Mouse (Mus musculus) Patski (cell line): ENCODE results near the gene Sfmbt1. TPM values are rescaled to one million over a fixed set of nuclear protein-coding genes. Genes with fewer than 3 reads are reported as not detected.

Source experiments
- ATAC-seq: fragments of 100-300 bp; one replicate; pipeline ENCODE4 v1.8.0; 2021
- CTCF ChIA-PET: fragments of 350-600 bp; sonication (Branson Sonifier 250); formaldehyde crosslinking; loops from one replicate; lab custom pipeline; 2022; ENCODE audit warnings: inconsistent platforms; lab: Charles Lee
- POLR2A ChIA-PET: fragments of 350-600 bp; sonication (Branson Sonifier 250); formaldehyde crosslinking; loops from one replicate; lab custom pipeline; 2022; ENCODE audit warnings: antibody characterized with exemption, inconsistent platforms; lab: Charles Lee
- DNase-seq: peaks from one replicate; pipeline ENCODE4 v3.0.0-alpha.2; 2011; ENCODE audit warnings: low read depth, low spot score
- H3K27me3 ChIP-seq: fragments of 371-371 bp; one replicate; pipeline ENCODE4 v1.5.1; 2021
- CTCF ChIP-seq: fragments of 100-300 bp; IDR thresholded peaks from one replicate; pipeline ENCODE4 v1.5.1; 2021
- in situ Hi-C: fragments of 300-500 bp; cut with MboI; formaldehyde crosslinking; loops from 3 replicates; pipeline ENCODE4 v1.11.1; 2018; ENCODE audit warnings: low pct_unique_long_range_greater_than_20kb, mixed read lengths
- polyA plus RNA-seq: library from polyadenylated mRNA; unstranded; gene quantifications from one replicate; pipeline ENCODE4 v1.2.3, GENCODE M21; 2021

The Sfmbt1 gene
- polyA plus RNA-seq, 1 experiment from 2014 or later, result 14.8 TPM

DNA sequence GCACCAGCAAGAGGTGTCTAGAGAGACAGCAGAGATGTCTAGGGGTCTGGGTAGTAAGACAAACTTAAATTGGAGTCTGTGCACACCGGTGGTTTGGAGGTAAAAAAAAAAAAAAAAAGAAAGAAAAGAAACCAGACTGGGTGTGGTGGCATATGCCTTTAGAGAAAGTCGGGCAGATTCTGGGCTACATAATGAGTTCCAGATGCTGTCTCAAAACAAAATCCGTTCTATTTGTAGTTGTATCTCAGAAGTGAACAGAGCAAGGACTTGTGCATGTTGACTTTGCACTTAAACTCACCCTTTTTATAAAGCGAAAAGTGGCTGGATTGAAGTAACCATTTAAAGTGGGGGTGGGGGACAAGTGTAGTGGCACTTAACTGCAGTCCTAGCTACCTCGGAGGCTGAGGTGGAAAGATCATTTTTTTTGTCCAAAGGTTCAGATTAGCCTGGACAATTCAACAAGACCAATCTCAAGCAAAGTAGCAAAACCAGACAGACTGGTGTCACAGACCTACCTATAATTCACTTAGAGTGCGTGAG lies 109.9 kb downstream of the Sfmbt1 start:
- no peaks in the 10 kb centered on the region for H3K27me3 ChIP-seq
- ChIA-PET CTCF (interaction anchor here (1.1 kb wide), 1 partner anchor 42 kb away, joined by 3 read pairs; no protein-coding TSS in a partner anchor), POLR2A (interaction anchor here (0.7 kb wide), 1 partner anchor 166 kb away, joined by 4 read pairs; no protein-coding TSS in a partner anchor)
- no peak for ATAC-seq
- no peak for DNase-seq
- in situ Hi-C loops, result no loop called here
- no peak for TF ChIP-seq CTCF

DNA sequence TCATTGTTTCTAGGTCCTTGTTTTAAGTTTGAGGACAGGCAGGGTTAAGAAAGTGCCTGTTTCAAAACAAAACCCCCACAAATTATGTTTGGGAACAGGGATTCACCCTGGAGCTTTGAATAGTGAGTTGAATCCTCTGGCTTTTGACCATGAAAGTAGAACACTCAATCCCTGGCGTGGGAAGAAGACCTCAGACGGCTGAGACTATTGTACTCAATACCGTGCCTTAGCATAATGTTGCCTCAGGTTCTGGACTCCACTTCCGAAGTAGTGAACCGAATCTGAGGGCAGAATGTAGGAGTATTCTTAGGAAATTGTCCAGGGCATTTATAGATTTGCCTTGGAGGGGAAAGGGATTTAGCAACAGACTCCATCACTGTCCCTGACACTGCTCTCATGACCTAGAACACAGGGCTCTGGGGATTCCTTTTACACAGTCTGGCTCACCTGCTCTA lies 110.4 kb downstream of the Sfmbt1 start:
- no peak for TF ChIP-seq CTCF
- ATAC-seq (no peak), DNase-seq (no peak)
- H3K27me3 ChIP-seq, result no peaks in the 10 kb centered on the region
- ChIA-PET POLR2A (no interaction called here), CTCF (interaction anchor here (1.1 kb wide), 1 partner anchor 42 kb away, joined by 3 read pairs; no protein-coding TSS in a partner anchor)
- in situ Hi-C loops, result no loop called here

DNA sequence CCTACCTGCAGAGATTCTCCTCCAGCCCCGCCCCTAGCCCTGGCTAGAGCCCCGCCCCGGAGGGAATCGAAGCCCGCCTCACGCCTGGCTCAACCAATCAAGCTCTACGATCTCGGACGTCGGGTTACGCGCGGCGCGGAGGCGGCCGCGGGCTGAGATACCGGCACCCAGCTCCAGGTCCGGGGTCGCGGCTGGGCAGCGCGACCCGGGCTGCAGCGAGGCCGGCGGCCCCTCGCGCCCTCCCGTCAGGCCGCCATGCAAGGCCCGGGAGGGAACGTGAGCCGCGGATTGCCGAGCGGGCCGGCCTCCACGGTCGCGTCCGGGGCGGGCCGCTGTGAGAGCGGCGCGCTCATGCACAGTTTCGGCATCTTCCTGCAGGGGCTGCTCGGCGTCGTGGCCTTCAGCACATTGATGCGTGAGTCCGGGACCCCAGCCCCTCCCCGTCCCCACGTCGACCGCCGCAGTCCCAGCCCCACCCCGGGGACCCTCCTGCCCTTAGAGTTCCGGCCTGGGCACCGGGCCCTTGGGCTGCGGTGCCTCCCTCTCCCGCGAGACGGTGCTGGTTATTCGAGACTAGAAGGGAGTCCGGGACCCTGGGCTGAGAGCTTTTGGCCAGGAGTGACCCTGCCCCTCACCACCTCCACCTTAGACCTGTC lies 111.0 kb downstream of the Sfmbt1 start, which contains the start of gene Tmem110:
TSS of gene Tmem110 (plus strand) at position 115 of the 656 bp plus-strand sequence.
- in situ Hi-C loops, result no loop called here
- no peak for DNase-seq
- ChIA-PET CTCF (interaction anchor here (1.1 to 1.2 kb wide), 3 partner anchors 32 to 127 kb away, joined by 3 to 4 read pairs (median 3); no protein-coding TSS in a partner anchor), POLR2A (no interaction called here)
- H3K27me3 ChIP-seq, result no peaks in the 10 kb centered on the region
- TF ChIP-seq CTCF, result peak; percentile 58
- peak; percentile 83 for ATAC-seq

DNA sequence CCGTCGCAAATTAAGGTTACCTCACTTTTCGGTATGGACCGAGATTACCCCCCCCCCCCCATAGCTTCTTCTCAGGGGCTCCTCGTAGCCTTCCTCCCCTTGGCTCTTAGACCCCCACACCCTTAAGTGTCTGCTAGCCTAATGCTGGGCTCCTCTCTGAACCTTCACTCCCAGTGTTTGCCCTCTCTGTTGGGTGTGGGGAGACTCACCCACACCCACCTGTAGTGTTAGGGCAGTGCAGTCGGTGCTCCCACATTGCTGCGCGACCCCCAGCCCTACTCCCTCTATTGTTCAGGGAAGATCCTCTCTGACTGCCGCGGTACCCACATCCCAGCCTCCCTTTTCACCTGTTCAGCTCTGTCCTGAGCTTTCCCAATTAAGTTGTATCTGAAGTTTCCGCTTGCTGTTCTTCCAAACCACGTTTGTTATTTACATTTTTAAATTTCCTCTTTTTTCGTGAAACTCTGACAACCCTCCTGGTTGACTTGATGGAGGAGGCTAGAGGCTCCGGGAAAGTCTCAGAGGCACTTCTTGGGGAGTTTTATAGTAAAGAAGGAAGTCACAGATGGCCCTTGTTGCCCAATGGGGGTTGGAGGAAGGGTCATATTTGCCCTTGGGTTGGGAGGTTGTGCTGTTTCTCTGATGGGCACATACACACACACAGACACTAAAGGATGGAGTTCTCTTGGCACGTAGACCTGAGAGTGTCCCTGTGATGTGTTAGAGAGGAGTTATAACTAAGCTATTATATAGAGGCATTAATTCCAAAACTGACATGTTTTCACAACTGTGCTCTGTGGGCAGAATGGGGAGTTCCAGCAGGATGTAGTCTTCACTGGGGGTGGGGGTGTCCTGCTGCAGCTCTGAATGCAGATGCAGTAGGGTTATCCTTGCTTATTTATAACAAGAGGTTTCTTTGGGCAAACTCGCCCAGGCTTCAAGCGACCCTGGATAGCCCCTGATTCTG lies 111.8 kb downstream of the Sfmbt1 start:
- H3K27me3 ChIP-seq, result no peaks in the 10 kb centered on the region
- ATAC-seq (no peak), DNase-seq (no peak)
- POLR2A ChIA-PET, result no interaction called here
- no peak for TF ChIP-seq CTCF
- in situ Hi-C loops, result no loop called here
- CTCF ChIA-PET, result interaction anchor here (1.1 to 1.2 kb wide), 2 partner anchors 31 to 128 kb away, joined by 3 to 4 read pairs; no protein-coding TSS in a partner anchor

DNA sequence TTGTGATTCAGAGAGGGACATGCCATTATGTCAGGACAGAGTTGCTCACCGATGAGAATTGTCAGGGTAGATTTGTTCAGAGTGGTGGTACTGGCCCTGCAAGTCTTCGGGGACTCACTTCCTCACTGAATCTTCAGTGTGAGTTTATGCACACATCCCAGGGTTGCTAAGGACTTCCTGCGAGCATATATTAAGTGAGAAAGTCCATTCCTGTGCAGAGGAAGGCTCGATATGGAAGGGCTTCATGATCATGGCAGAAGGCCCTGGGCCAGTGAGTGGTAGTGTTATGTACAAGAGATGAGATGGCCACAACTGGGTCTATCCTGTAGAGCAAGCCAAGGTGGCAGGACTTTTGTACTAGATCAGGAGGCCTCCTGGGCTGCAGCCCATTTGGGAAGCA lies 112.8 kb downstream of the Sfmbt1 start:
- no peaks in the 10 kb centered on the region for H3K27me3 ChIP-seq
- DNase-seq, result no peak
- in situ Hi-C loops, result no loop called here
- CTCF ChIA-PET, result no interaction called here
- TF ChIP-seq CTCF, result no peak
- no peak for ATAC-seq
- POLR2A ChIA-PET, result no interaction called here

DNA sequence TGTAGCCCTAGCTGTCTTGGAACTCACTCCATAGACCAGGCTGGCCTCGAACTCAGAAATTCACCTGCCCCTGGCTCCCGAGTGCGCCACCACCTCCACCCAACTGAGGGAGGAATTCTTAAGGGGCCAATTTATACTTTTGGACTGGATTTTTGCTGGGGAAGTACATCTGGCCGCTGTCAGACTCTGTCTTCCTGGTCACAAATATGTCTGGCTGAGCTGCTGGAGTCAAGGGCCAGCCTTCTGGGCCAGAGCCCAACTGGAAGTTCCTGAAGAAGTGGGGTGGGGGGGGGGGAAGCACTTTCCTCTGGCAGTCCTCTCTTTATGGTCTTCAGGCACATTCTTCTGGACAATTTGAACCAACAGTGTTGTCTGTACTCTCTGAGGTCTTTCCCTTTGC lies 113.4 kb downstream of the Sfmbt1 start:
- DNase-seq, result no peak
- no peaks in the 10 kb centered on the region for H3K27me3 ChIP-seq
- ChIA-PET POLR2A (no interaction called here), CTCF (no interaction called here)
- no peak for TF ChIP-seq CTCF
- in situ Hi-C loops, result no loop called here
- ATAC-seq, result no peak

DNA sequence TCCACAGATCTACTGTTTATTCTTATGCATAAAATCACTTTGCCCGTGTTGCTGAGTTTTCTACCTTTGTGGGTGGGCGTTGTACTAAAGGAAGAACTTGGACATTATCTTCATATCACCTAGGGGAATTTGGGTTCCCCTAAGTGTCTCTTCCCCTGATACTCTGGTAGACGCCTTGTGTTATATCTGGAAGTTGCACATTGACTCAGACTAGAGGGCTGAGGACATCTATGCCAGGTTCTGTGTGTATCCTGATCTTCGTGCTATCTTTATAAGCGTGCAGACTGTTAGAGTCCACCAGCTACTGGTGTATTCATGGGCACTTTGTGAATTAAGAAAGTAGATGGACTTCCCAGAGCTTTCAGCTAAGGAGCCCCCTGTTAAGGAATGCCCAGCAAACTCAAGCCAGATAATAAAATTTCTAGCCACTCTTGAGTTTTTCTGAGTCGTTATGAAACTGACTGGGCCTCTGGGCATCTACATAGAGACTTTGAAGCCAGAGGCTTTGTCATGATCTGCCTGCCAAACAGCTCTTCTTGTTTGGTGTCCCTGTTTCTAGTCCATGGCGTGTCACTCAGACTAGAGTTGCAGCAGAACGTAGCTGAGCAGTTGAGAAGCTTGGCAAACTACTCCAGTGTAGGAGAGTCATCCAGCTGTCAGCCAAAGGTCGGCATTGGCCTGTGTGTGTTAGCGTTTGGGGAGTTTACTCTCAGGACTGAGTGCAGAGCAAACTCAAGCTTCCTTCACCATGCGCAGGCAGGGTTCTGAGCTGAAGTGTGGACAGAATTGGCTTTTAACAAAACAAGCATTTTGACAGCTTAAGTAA lies 114.2 kb downstream of the Sfmbt1 start:
- H3K27me3 ChIP-seq, result no peaks in the 10 kb centered on the region
- ChIA-PET POLR2A (interaction anchor here (1.0 kb wide), 1 partner anchor 19 kb away, joined by 3 read pairs; no protein-coding TSS in a partner anchor), CTCF (interaction anchor here (1.4 kb wide), 1 partner anchor 10 kb away, joined by 3 read pairs; no protein-coding TSS in a partner anchor)
- ATAC-seq, result no peak
- no peak for TF ChIP-seq CTCF
- DNase-seq, result no peak
- in situ Hi-C loops, result no loop called here

DNA sequence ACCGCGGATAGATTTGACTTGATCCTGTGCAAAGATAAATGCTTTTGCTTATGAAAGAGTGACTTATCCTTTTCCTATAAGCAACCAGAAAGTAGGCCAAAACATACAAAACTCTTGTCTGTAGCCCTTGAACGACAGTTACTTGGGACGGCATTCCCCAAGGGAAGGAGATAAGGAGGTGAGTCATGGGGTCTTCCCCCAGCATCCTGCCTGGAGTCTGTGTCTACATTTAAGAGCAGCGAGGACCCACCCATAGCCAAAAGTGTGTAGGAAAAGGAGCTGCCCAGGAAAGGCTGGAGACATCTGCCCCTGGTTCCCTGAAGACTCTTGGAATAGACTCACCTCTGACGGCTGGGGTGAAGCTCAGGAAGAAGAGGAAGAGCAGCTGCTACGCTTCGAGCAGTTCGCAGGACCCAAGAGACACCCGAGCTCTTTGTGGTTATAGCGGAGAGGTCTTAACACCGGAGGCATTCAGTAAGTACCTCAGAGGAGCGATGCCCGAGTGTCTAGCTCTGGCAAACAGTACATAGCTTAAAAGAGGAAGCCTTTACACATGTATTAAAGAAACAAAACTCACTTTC lies 122.9 kb downstream of the Sfmbt1 start:
- POLR2A ChIA-PET, result no interaction called here
- in situ Hi-C loops, result no loop called here
- no peak for ATAC-seq
- H3K27me3 ChIP-seq, result no peaks in the 10 kb centered on the region
- no peak for DNase-seq
- no peak for TF ChIP-seq CTCF
- CTCF ChIA-PET, result no interaction called here

DNA sequence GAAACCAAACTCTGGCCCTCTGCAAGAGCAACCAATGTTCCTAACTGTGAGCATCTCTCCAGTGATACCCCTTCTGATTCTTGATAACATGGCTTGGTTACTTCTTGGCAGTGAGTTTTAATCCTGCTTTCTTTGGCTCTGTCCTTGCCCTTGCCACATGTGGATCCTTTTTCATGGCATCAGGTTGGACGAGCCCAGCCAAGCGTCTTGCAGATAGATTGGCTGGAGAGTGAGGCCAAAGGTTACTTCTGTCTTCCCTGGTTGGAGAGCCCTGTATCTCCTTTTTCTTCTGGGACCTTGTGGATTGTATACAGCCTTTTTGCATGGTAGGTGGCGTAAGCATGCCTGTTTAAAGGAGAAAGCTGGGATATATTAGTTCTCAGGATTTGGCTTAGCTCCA lies 129.1 kb downstream of the Sfmbt1 start:
- DNase-seq (no peak), ATAC-seq (no peak)
- no peak for TF ChIP-seq CTCF
- CTCF ChIA-PET, result interaction anchor here (1.3 kb wide), 1 partner anchor 23 kb away, joined by 5 read pairs; no protein-coding TSS in a partner anchor
- POLR2A ChIA-PET, result no interaction called here
- no peaks in the 10 kb centered on the region for H3K27me3 ChIP-seq
- in situ Hi-C loops, result no loop called here
